Mouse (Mus musculus): Measurements from ENCODE around the gene Dxo. TPM values are rescaled to one million over a fixed set of nuclear protein-coding genes. Genes with fewer than 3 reads are reported as not detected.

The Dxo gene
- total and polyA plus RNA-seq, 3 experiments, result 10.0 to 31.6 (median 16.3) TPM

DNA sequence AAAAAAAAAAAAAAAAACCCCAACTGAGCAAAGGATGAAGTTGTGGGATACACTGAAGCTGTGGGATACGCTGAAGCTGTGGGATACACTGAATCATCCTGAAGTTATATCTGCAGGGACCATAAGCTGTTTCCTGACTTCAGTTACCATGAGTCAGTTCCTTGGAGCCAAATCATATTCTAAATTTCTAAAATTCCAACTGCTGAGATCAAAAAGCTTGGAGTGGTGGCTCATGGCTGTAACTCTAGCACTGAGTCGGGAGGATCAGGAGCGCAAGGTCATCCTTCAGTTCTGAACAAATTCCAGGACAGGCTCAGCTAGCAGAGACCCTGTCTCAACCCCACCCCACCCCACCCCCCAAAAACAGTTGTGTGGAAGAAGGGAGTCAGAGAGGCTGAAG lies 48.8 kb downstream of the Dxo start (continued):
- TF ChIP-seq EP300 (IDR thresholded peaks at IDR 0.05; ENCODE audit: low read length) (no peak), RAD21 (IDR thresholded peaks at IDR 0.05; ENCODE audit: low read depth, low read length) (no peak)

DNA sequence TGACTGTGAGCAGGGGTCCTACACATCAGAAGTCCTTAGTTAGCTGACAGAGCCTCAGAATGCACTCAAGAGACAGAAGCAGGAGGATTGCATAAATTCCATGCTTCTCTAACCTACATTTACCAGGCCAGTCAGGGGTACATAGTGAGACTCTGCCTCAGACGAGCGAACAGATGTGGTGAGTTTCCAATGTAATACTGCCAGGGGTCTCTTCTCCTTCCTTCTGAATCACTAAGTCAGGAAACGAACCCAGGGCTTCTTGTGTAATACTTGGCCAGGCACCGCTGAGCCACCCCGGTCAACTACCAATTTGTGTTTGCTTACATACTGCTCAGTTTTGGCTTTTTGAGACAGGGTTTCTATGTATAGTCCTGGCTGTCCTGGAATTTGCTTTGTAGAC lies 51.1 kb downstream of the Dxo start:
- TF ChIP-seq JUND (conservative IDR thresholded peaks at IDR 0.05; ENCODE audit: low read depth, low read length), result no peak
- TF ChIP-seq CTCF (conservative IDR thresholded peaks at IDR 0.05 in 1 of 2, IDR thresholded peaks at IDR 0.05 in 1 of 2; ENCODE audit: low read depth in 2 of 2, low read length in 2 of 2), result no peak
- no peak for TF ChIP-seq GABPA (IDR thresholded peaks at IDR 0.05; ENCODE audit: insufficient replicate concordance, low read depth, low read length)
- TF ChIP-seq NELFE (IDR thresholded peaks at IDR 0.05; ENCODE audit: low read depth, low read length), result no peak
- TF ChIP-seq MAZ (IDR thresholded peaks at IDR 0.05; ENCODE audit: low read depth, low read length), result no peak
- no peak for TF ChIP-seq ZNF384 (IDR thresholded peaks at IDR 0.05; ENCODE audit: low read depth, low read length)
- TF ChIP-seq E2F4 (IDR thresholded peaks at IDR 0.05; ENCODE audit: insufficient replicate concordance, low read depth, low read length), result no peak
- no peak for TF ChIP-seq CHD1 (IDR thresholded peaks at IDR 0.05; ENCODE audit: low read depth, low read length)
- no peak for TF ChIP-seq MAFK (IDR thresholded peaks at IDR 0.05; ENCODE audit: insufficient replicate concordance, low read length)
- no peak for TF ChIP-seq HCFC1 (IDR thresholded peaks at IDR 0.05; ENCODE audit: low read depth, low read length)
- no peak for TF ChIP-seq MAX (IDR thresholded peaks at IDR 0.05; ENCODE audit: low read length)
- no peak for TF ChIP-seq MEF2A (IDR thresholded peaks at IDR 0.05; ENCODE audit: borderline replicate concordance, low read depth, low read length)
- no peak for TF ChIP-seq NRF1 (IDR thresholded peaks at IDR 0.05; ENCODE audit: low read depth, low read length)
- no peak for TF ChIP-seq RAD21 (IDR thresholded peaks at IDR 0.05; ENCODE audit: low read depth, low read length)
- no peak for TF ChIP-seq CHD2 (IDR thresholded peaks at IDR 0.05; ENCODE audit: low read length)
- no peak for TF ChIP-seq UBTF (IDR thresholded peaks at IDR 0.05; ENCODE audit: low read depth, low read length)
- no peak overlapping the region for H3K4me2 ChIP-seq (ENCODE audit: insufficient read depth, low read depth, poor library complexity, severe bottlenecking)
- DNase-seq (ENCODE audit: extremely low read depth), result no peak
- in situ Hi-C loops (cut with MboI; ENCODE audit: low pct_ligation_motif_present, low pct_unique_long_range_greater_than_20kb, low sequenced_read_pairs), result no loop called here
- H3K4me1 ChIP-seq (ENCODE audit: control insufficient read depth in 1 of 2, insufficient read depth in 2 of 2), result peaks cover 11 to 27% of the 10 kb centered on the region in 2 experiments; a peak in 3 of 4 replicates
- no peak overlapping the region for H3K4me3 ChIP-seq (replicated peaks in 1 of 3; ENCODE audit: low read depth in 2 of 3, low read length in 2 of 3, poor library complexity in 1 of 3)
- H3K27me3 ChIP-seq (replicated peaks), result no peaks in the 10 kb centered on the region
- peaks cover 5% of the 10 kb centered on the region for H3K9me3 ChIP-seq (replicated peaks; ENCODE audit: low read length)
- H3K79me2 ChIP-seq (replicated peaks; ENCODE audit: control insufficient read depth, extremely low read depth, insufficient read depth, poor library complexity, severe bottlenecking), result no peaks in the 10 kb centered on the region
- no peaks in the 10 kb centered on the region for H3K36me3 ChIP-seq (replicated peaks in 1 of 2; ENCODE audit: control insufficient read depth in 1 of 2, insufficient read depth in 1 of 2, low read length in 1 of 2)
- dilution Hi-C loops (cut with MboI; ENCODE audit: extremely low pct_ligation_motif_present, extremely low pct_unique_long_range_greater_than_20kb, low sequenced_read_pairs), result no loop called here
- H3K27ac ChIP-seq (ENCODE audit: insufficient read depth, low read depth), result peak overlapping the region; percentile 22; the same call in 1 of the 2 replicates
- H3K9ac ChIP-seq (ENCODE audit: insufficient read depth, low read depth), result no peak overlapping the region

Other genes starting within 250 kb of the Dxo start
Only the 20 nearest of the 39 such genes appear.
- gene Tnxb, start 166.5 kb upstream of the Dxo start, total RNA-seq (2012; rRNA removed), result not detected in 2 replicates
- gene Tnxb, start 166.5 kb upstream of the Dxo start, total RNA-seq (2014; rRNA removed), result not detected in 2 replicates
- not detected in 2 replicates for gene Tnxb, start 166.5 kb upstream of the Dxo start, polyA plus RNA-seq (2012; ENCODE audit: insufficient read length, low read depth)
- 0.13 TPM in 1 of 2 replicates, not detected in the other for gene C4b, start 93.1 kb upstream of the Dxo start, total RNA-seq (2012; rRNA removed)
- gene C4b, start 93.1 kb upstream of the Dxo start, total RNA-seq (2014; rRNA removed), result not detected in 2 replicates
- gene C4b, start 93.1 kb upstream of the Dxo start, polyA plus RNA-seq (2012; ENCODE audit: insufficient read length, low read depth), result not detected in 2 replicates
- gene Cyp21a1, start 32.5 kb upstream of the Dxo start, total RNA-seq (2012; rRNA removed), result not detected in 2 replicates
- not detected in 2 replicates for gene Cyp21a1, start 32.5 kb upstream of the Dxo start, total RNA-seq (2014; rRNA removed)
- not detected in 2 replicates for gene Cyp21a1, start 32.5 kb upstream of the Dxo start, polyA plus RNA-seq (2012; ENCODE audit: insufficient read length, low read depth)
- 27.7 and 32.9 TPM in 2 replicates for gene Stk19, start 74 bp upstream of the Dxo start, total RNA-seq (2012; rRNA removed)
- gene Stk19, start 74 bp upstream of the Dxo start, total RNA-seq (2014; rRNA removed), result 21.2 and 22.6 TPM in 2 replicates
- gene Stk19, start 74 bp upstream of the Dxo start, polyA plus RNA-seq (2012; ENCODE audit: insufficient read length, low read depth), result 37.1 and 41.3 TPM in 2 replicates
- gene Skiv2l, start 13.2 kb downstream of the Dxo start, total RNA-seq (2012; rRNA removed), result 50.5 and 52.9 TPM in 2 replicates
- gene Skiv2l, start 13.2 kb downstream of the Dxo start, total RNA-seq (2014; rRNA removed), result 22.0 and 26.1 TPM in 2 replicates
- gene Skiv2l, start 13.2 kb downstream of the Dxo start, polyA plus RNA-seq (2012; ENCODE audit: insufficient read length, low read depth), result 35.2 and 44.1 TPM in 2 replicates
- 55.6 and 60.0 TPM in 2 replicates for gene Nelfe, start 13.4 kb downstream of the Dxo start, total RNA-seq (2012; rRNA removed)
- gene Nelfe, start 13.4 kb downstream of the Dxo start, total RNA-seq (2014; rRNA removed), result 38.7 and 39.6 TPM in 2 replicates
- gene Nelfe, start 13.4 kb downstream of the Dxo start, polyA plus RNA-seq (2012; ENCODE audit: insufficient read length, low read depth), result 159 and 177 TPM in 2 replicates
- 0.25 and 0.34 TPM in 2 replicates for gene Cfb, start 25.5 kb downstream of the Dxo start, total RNA-seq (2012; rRNA removed)
- not detected in 2 replicates for gene Cfb, start 25.5 kb downstream of the Dxo start, total RNA-seq (2014; rRNA removed)
- gene Cfb, start 25.5 kb downstream of the Dxo start, polyA plus RNA-seq (2012; ENCODE audit: insufficient read length, low read depth), result 3.4 and 5.9 TPM in 2 replicates
- gene Zbtb12, start 42.5 kb downstream of the Dxo start, total RNA-seq (2012; rRNA removed), result 6.9 and 9.3 TPM in 2 replicates
- gene Zbtb12, start 42.5 kb downstream of the Dxo start, total RNA-seq (2014; rRNA removed), result 2.2 and 2.4 TPM in 2 replicates
- gene Zbtb12, start 42.5 kb downstream of the Dxo start, polyA plus RNA-seq (2012; ENCODE audit: insufficient read length, low read depth), result 8.0 and 8.5 TPM in 2 replicates
- not detected in 2 replicates for gene Gm20547, start 45.0 kb downstream of the Dxo start, total RNA-seq (2012; rRNA removed)
- gene Gm20547, start 45.0 kb downstream of the Dxo start, total RNA-seq (2014; rRNA removed), result not detected in 2 replicates
- gene Gm20547, start 45.0 kb downstream of the Dxo start, polyA plus RNA-seq (2012; ENCODE audit: insufficient read length, low read depth), result not detected in 2 replicates
- gene C2, start 61.2 kb downstream of the Dxo start, total RNA-seq (2012; rRNA removed), result 2.3 and 3.1 TPM in 2 replicates
- gene C2, start 61.2 kb downstream of the Dxo start, total RNA-seq (2014; rRNA removed), result 0.69 and 1.3 TPM in 2 replicates
- gene C2, start 61.2 kb downstream of the Dxo start, polyA plus RNA-seq (2012; ENCODE audit: insufficient read length, low read depth), result 4.3 and 6.6 TPM in 2 replicates
- 118 and 150 TPM in 2 replicates for gene Ehmt2, start 61.5 kb downstream of the Dxo start, total RNA-seq (2012; rRNA removed)
- gene Ehmt2, start 61.5 kb downstream of the Dxo start, total RNA-seq (2014; rRNA removed), result 68.7 and 73.5 TPM in 2 replicates
- gene Ehmt2, start 61.5 kb downstream of the Dxo start, polyA plus RNA-seq (2012; ENCODE audit: insufficient read length, low read depth), result 100 and 113 TPM in 2 replicates
- 0.38 and 0.55 TPM in 2 replicates for gene Slc44a4, start 77.4 kb downstream of the Dxo start, total RNA-seq (2012; rRNA removed)
- gene Slc44a4, start 77.4 kb downstream of the Dxo start, total RNA-seq (2014; rRNA removed), result 0.62 and 0.66 TPM in 2 replicates
- 1.1 and 1.4 TPM in 2 replicates for gene Slc44a4, start 77.4 kb downstream of the Dxo start, polyA plus RNA-seq (2012; ENCODE audit: insufficient read length, low read depth)
- gene Neu1, start 94.2 kb downstream of the Dxo start, total RNA-seq (2012; rRNA removed), result 27.5 and 31.2 TPM in 2 replicates
- 28.8 and 32.0 TPM in 2 replicates for gene Neu1, start 94.2 kb downstream of the Dxo start, total RNA-seq (2014; rRNA removed)
- gene Neu1, start 94.2 kb downstream of the Dxo start, polyA plus RNA-seq (2012; ENCODE audit: insufficient read length, low read depth), result 31.9 and 35.4 TPM in 2 replicates
- gene Hspa1b, start 122.2 kb downstream of the Dxo start, total RNA-seq (2012; rRNA removed), result 0.08 and 0.25 TPM in 2 replicates
- gene Hspa1b, start 122.2 kb downstream of the Dxo start, total RNA-seq (2014; rRNA removed), result 0.15 and 0.30 TPM in 2 replicates
- 0.15 TPM in 1 of 2 replicates, not detected in the other for gene Hspa1b, start 122.2 kb downstream of the Dxo start, polyA plus RNA-seq (2012; ENCODE audit: insufficient read length, low read depth)
- not detected in 2 replicates for gene Gm20481, start 132.9 kb downstream of the Dxo start, total RNA-seq (2012; rRNA removed)
- gene Gm20481, start 132.9 kb downstream of the Dxo start, total RNA-seq (2014; rRNA removed), result not detected in 2 replicates
- not detected in 2 replicates for gene Gm20481, start 132.9 kb downstream of the Dxo start, polyA plus RNA-seq (2012; ENCODE audit: insufficient read length, low read depth)
- not detected in 2 replicates for gene Hspa1a, start 135.1 kb downstream of the Dxo start, total RNA-seq (2012; rRNA removed)
- gene Hspa1a, start 135.1 kb downstream of the Dxo start, total RNA-seq (2014; rRNA removed), result not detected in 2 replicates
- gene Hspa1a, start 135.1 kb downstream of the Dxo start, polyA plus RNA-seq (2012; ENCODE audit: insufficient read length, low read depth), result not detected in 2 replicates
- gene Hspa1l, start 135.7 kb downstream of the Dxo start, total RNA-seq (2012; rRNA removed), result 0.30 and 0.38 TPM in 2 replicates
- not detected in 2 replicates for gene Hspa1l, start 135.7 kb downstream of the Dxo start, total RNA-seq (2014; rRNA removed)
- gene Hspa1l, start 135.7 kb downstream of the Dxo start, polyA plus RNA-seq (2012; ENCODE audit: insufficient read length, low read depth), result 1.1 and 1.4 TPM in 2 replicates
- gene Lsm2, start 144.8 kb downstream of the Dxo start, total RNA-seq (2012; rRNA removed), result 104 and 120 TPM in 2 replicates
- 134 and 135 TPM in 2 replicates for gene Lsm2, start 144.8 kb downstream of the Dxo start, total RNA-seq (2014; rRNA removed)
- gene Lsm2, start 144.8 kb downstream of the Dxo start, polyA plus RNA-seq (2012; ENCODE audit: insufficient read length, low read depth), result 274 and 345 TPM in 2 replicates
- 238 and 277 TPM in 2 replicates for gene Vars, start 164.0 kb downstream of the Dxo start, total RNA-seq (2012; rRNA removed)
- gene Vars, start 164.0 kb downstream of the Dxo start, total RNA-seq (2014; rRNA removed), result 90.3 and 97.4 TPM in 2 replicates
- 253 and 280 TPM in 2 replicates for gene Vars, start 164.0 kb downstream of the Dxo start, polyA plus RNA-seq (2012; ENCODE audit: insufficient read length, low read depth)
- 0.42 and 0.46 TPM in 2 replicates for gene Vwa7, start 179.6 kb downstream of the Dxo start, total RNA-seq (2012; rRNA removed)
- gene Vwa7, start 179.6 kb downstream of the Dxo start, total RNA-seq (2014; rRNA removed), result 0.07 TPM in 1 of 2 replicates, not detected in the other
- gene Vwa7, start 179.6 kb downstream of the Dxo start, polyA plus RNA-seq (2012; ENCODE audit: insufficient read length, low read depth), result 0.94 and 1.2 TPM in 2 replicates

All from CH12.LX (cell line).